Mouse (Mus musculus) ES-E14 (cell line): ENCODE data around the gene Efnb3.

Experiments
- CHD2 ChIP-seq: IDR thresholded peaks from 2 replicates; pipeline ENCODE4 v1.6.1; 2014; ENCODE audit warnings: mild to moderate bottlenecking, low read depth, low read length, inconsistent platforms
- MAFK ChIP-seq: IDR thresholded peaks from 2 replicates; pipeline ENCODE4 v1.6.1; 2014; ENCODE audit warnings: mild to moderate bottlenecking, low read depth, low read length, inconsistent platforms; ENCODE audit not compliant: insufficient read depth
- ZC3H11A ChIP-seq: IDR thresholded peaks from 2 replicates; pipeline ENCODE4 v1.6.1; 2012; ENCODE audit warnings: low read depth, mild to moderate bottlenecking, inconsistent platforms, low read length, borderline replicate concordance

- TF ChIP-seq ZC3H11A = no peak
- TF ChIP-seq CHD2 = no peak
- TF ChIP-seq MAFK = no peak
Measured at GRCm38 (mm10) chr11:69590622-69591021, 30.6 kb upstream of the Efnb3 start.
